Mouse (Mus musculus): ENCODE measurements around the gene Epha3.

GRCm38 (mm10) chr16:63641603-63642002 is 222.4 kb downstream of the Epha3 start:
- no peak for TF ChIP-seq ZNF384 (IDR thresholded peaks at IDR 0.05; ENCODE audit: low read depth, low read length)
- TF ChIP-seq CHD2 (IDR thresholded peaks at IDR 0.05; ENCODE audit: low read depth, low read length), result no peak
- TF ChIP-seq MAFK (IDR thresholded peaks at IDR 0.05; ENCODE audit: insufficient read depth, low read depth, low read length), result no peak

Measured in ES-E14 (cell line).